Mouse (Mus musculus) megakaryocyte progenitor cell, adult 5-6 weeks (primary cell): ENCODE measurements around the gene Gemin6. TPM values are rescaled to one million over a fixed set of nuclear protein-coding genes. Genes with fewer than 3 reads are reported as not detected.
"Not testable (repeated sequence)": the region's sequence is repeated elsewhere in the genome, so short reads cannot be mapped to it uniquely, and the experiment has no call there.

Experiments
- ATAC-seq: replicated peaks from 2 replicates; pipeline ENCODE4 v1.8.0; 2016; ENCODE audit warnings: mild to moderate bottlenecking, moderate TSS enrichment, inconsistent platforms; ENCODE audit not compliant: poor library complexity
- total RNA-seq, 2 experiments: library from RNA; stranded (forward) in 1 of 2; stranded (reverse) in 1 of 2; fragments of 157-497, 149-512 nt in 1 of 2; fragments of 200-1000 nt in 1 of 2; gene quantifications; 2 replicates each; pipeline versions ENCODE4 v1.2.3 to v1.2.4; 2015 to 2017

Gene Gemin6
- total RNA-seq, 2 experiments from 2014 or later, result 44.5 to 44.8 TPM

- ATAC-seq, result 0 out of 2 replicates have a peak, but pooled peaks have one; percentile 26
Measured at GRCm38 (mm10) chr17:80233844-80234243, 9.6 kb downstream of the Gemin6 start.

DNA sequence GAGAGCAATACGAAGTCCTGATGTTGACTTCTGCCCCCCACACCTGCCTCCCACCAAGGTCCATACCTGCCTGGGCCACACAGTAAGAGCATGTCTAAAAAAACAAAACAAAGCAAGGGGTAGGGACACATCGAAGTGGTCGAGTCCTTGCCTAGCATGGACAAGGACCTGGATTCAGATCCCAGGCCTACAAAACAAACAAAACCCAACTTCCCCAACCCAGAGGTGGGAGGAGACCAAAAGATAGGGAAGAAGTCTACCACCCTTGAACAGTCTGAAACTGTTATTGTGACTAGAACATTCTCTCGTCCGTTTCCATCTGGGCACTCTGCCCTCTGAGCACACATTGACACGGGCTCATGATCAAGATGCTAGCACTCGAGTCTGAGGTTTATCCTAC, 10.1 kb downstream of the Gemin6 start:
- ATAC-seq, result no peak

DNA sequence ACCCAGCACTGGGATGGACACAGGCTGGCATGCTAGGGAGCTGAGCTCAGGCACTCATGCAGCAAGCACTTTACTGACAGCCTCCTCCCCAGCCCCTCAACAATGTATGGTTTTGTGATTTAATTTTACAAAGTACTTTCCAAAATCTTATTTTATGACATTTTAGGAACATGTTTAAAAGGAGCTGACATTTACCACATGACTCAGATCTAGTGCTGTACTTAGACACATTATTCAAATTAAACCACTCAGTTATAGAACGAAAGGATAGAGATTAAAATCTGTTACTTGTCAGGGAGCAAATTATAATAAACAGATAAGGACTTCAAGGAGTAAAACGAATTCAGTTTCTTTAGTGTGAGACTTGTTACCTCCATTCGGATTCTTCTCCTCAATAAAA, 11.2 kb downstream of the Gemin6 start:
- ATAC-seq, result no peak

DNA sequence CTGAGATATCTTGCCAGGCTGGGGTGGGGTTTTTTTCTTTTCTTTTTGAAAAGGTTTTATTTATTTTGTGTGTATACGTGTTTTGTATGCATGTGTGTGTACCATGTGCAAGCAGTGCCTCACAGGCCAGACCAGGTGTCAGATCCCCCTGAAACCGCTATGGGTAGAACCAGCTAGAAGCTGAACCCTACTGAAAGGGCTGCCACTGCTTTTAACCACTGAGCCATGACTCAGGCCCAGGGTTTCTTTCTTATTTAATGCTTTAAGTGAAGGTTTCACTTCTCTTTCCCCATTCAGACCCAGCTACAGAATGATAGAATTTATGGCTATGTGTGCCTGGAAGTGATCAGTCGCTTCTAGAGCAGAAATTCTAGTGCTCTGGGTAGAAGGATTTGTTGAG, 12.6 kb downstream of the Gemin6 start:
- peak; percentile 77 for ATAC-seq

DNA sequence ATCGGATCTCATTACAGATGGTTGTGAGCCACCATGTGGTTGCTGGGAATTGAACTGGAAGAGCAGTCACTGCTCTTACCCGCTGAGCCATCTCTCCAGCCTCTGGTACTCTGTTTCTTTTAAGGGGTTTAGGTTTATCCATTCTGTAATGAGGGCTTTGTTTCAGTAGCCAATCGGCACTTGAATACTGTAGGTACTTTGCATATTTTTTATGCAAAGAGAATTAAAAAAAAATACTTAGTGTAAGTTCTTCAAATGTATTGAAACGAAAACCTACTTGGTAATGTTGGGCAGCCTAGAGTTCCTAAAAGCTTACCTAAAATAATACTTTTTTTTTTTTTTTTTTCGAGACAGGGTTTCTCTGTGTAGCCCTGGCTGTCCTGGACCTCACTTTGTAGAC, 13.2 kb downstream of the Gemin6 start:
- ATAC-seq, result no peak

DNA sequence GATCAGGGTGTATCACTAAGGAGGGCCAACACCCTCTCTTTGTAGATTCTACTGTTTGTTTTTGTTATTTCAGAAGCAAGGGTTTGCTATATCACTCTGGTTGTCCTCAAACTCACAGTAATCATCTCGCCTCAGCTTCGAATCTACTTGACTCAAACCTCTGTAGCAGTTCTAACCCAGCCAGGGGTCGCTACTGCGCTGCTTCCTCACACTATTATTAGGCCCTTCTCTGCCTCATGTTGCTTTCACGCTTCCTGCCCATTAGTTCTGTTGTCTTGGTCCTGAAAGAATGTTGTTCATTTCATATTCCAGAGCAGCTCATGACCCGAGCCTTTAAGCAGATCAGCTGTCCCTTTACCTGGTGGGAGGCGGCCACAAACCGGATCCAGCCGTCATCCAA, 17.4 kb downstream of the Gemin6 start:
- no peak for ATAC-seq

DNA sequence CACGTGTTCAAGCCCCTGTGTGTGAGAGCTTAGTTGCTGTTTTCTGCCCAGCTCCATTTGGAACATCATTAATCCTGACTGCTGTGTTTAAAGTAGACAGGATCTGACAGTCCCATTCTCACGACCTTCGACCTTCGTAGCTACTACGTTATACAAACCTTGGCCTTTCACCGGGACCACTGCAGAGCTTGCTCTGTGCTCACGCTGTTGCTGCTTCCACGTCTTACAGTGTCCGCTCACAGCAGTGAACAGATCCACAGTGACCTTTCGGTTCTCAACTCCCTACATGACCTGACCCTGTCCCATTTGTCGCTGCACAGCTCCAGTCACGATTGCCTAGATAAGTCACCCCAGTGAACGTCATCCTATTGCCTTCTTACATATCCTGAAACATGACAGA, 18.9 kb downstream of the Gemin6 start:
- no peak for ATAC-seq

DNA sequence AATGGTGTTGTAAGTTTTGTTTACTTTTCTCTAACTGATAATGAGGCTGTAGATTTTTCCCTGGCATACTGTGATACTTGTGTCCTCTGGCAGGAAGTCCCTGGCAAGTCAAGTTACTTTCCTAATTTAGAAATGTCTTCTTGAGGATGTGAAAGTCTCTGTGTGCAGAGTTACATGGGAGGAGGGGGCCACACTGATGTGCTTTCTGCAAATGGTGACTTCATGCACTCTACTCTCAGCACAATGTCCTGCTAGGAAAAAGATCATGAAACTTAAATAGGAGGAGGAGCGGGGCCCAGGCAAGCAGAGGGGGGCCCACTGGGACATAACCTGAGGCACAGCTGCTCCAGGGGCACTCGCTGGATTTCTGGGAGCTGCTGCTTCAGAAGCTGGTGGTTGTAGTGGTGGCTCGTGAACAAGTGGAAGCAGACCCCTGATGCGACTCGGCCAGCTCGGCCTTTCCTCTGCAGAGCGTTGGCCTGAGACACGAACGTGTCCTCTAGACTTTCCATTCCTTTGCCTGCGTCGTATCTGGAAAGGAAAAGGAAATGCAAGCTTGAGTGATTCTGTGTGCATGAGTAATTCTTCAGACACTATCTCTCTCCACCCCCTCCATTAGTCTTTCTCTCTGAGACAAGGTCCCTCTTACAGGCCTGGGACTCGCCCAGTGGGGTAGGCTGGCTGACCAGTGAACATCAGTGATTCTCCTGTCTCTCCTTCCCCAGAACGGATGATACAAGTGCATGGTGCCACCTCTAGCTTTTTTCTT, 28.7 kb downstream of the Gemin6 start:
- peak; percentile 64 for ATAC-seq

- no peak for ATAC-seq
Measured at GRCm38 (mm10) chr17:80254421-80254820, 30.2 kb downstream of the Gemin6 start.

GRCm38 (mm10) chr17:80255208-80255607, 31.0 kb downstream of the Gemin6 start:
- ATAC-seq, result peak; percentile 23; the same call in 1 of the 2 replicates

GRCm38 (mm10) chr17:80267065-80267464, 42.8 kb downstream of the Gemin6 start:
- no peak for ATAC-seq

DNA sequence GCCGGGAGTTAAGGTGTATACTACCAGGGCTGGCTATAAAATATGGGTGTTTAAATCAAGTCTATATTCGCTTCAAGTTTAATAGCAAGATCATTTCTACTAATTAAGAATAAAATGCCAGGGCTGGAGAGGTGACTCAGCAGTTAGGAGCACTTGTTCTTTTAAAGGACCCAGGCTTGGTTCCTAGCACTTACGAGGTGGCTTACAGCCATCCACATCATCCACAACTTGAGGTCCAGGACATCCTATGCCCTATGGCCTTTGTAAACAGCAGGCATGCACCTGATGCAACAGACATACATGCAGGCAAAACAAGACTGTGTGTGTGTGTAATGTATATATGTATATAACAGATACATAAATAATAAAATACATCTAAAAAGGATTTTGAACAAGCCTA, 43.9 kb downstream of the Gemin6 start:
- ATAC-seq, result no peak

DNA sequence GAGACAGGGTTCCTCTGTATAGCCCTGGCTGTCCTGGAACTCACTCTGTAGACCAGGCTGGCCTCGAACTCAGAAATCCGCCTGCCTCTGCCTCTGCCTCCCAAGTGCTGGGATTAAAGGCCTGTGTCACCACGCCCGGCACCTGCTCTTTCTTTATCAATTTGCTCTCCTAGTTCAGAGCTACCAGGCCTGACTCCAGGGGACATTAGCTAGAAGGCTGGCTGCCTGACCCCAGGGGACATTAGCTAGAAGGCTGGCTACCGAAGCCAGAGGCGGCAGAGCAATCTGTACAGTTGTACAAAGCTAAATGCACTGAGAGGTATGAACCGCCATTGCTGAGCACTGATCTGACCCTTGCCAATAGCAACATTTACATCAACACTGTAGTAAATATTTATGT, 46.4 kb downstream of the Gemin6 start:
- ATAC-seq, result not testable (repeated sequence)

Other genes with a start within 250 kb of the Gemin6 start
- gene Hnrnpll, start 162.1 kb upstream of the Gemin6 start, total RNA-seq (2015), result 106 and 109 TPM in 2 replicates
- 55.6 and 61.3 TPM in 2 replicates for gene Hnrnpll, start 162.1 kb upstream of the Gemin6 start, total RNA-seq (2017)
- 5.9 and 7.6 TPM in 2 replicates for gene Galm, start 97.0 kb upstream of the Gemin6 start, total RNA-seq (2015)
- gene Galm, start 97.0 kb upstream of the Gemin6 start, total RNA-seq (2017), result 4.5 and 6.7 TPM in 2 replicates
- gene Srsf7, start 17.1 kb upstream of the Gemin6 start, total RNA-seq (2015), result 538 and 545 TPM in 2 replicates
- 490 and 575 TPM in 2 replicates for gene Srsf7, start 17.1 kb upstream of the Gemin6 start, total RNA-seq (2017)
- gene Ttc39d, start 17.0 kb upstream of the Gemin6 start, total RNA-seq (2015), result not detected in 2 replicates
- not detected in 2 replicates for gene Ttc39d, start 17.0 kb upstream of the Gemin6 start, total RNA-seq (2017)
- gene Morn2, start 65.8 kb downstream of the Gemin6 start, total RNA-seq (2015), result 8.9 and 13.4 TPM in 2 replicates
- gene Morn2, start 65.8 kb downstream of the Gemin6 start, total RNA-seq (2017), result 7.1 and 14.9 TPM in 2 replicates
- 9.2 and 11.3 TPM in 2 replicates for gene Dhx57, start 66.0 kb downstream of the Gemin6 start, total RNA-seq (2015)
- gene Dhx57, start 66.0 kb downstream of the Gemin6 start, total RNA-seq (2017), result 10.2 and 15.3 TPM in 2 replicates
- 0.35 TPM in 1 of 2 replicates, not detected in the other for gene Arhgef33, start 83.0 kb downstream of the Gemin6 start, total RNA-seq (2015)
- 1.7 TPM in 1 of 2 replicates, not detected in the other for gene Arhgef33, start 83.0 kb downstream of the Gemin6 start, total RNA-seq (2017)
- not detected in 2 replicates for gene Gm10190, start 149.1 kb downstream of the Gemin6 start, total RNA-seq (2015)
- gene Gm10190, start 149.1 kb downstream of the Gemin6 start, total RNA-seq (2017), result not detected in 2 replicates